Mouse (Mus musculus) liver, embryonic 14.5 days (tissue): Measurements from ENCODE around the gene Sypl.

Source experiments
- CTCF ChIP-seq: IDR thresholded peaks from 2 replicates; pipeline ENCODE4 v1.5.1; 2016; ENCODE audit warnings: antibody characterized with exemption, low read depth, control low read depth
- EP300 ChIP-seq: IDR thresholded peaks from 2 replicates; pipeline ENCODE4 v1.6.1; 2016; ENCODE audit warnings: antibody characterized with exemption, low read depth

DNA sequence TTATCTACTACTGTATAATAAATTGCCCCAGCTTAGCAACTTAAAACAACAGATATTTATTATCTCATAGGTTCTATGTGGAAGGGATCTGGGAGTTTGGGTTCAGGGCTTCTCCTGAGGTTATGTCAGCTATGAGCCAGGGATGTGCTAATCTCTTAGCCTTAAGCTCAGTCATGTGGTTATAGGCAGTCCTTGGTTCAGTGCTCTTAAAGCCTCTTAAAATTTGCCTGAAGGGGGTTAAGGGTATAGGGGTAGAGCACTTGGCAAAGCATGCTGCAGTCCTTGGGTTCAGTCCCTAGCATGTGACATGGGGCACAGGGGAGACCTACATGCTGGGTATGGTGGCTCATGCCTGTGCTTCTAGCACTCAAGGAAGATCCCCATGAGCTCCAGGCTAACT lies 8.4 kb downstream of the Sypl start:
- TF ChIP-seq CTCF: no peak
- no peak for TF ChIP-seq EP300
